Mouse (Mus musculus) forelimb bud, embryonic 11.5 days (tissue): ENCODE data around the gene Dtymk.
"Not testable (repeated sequence)": the region's sequence is repeated elsewhere in the genome, so short reads cannot be mapped to it uniquely, and the experiment has no call there.

Source experiments
- DNase-seq: peaks from one replicate; pipeline ENCODE4 v3.0.0-alpha.2; 2012; ENCODE audit warnings: low read depth, low spot score

Gene Dtymk

DNA sequence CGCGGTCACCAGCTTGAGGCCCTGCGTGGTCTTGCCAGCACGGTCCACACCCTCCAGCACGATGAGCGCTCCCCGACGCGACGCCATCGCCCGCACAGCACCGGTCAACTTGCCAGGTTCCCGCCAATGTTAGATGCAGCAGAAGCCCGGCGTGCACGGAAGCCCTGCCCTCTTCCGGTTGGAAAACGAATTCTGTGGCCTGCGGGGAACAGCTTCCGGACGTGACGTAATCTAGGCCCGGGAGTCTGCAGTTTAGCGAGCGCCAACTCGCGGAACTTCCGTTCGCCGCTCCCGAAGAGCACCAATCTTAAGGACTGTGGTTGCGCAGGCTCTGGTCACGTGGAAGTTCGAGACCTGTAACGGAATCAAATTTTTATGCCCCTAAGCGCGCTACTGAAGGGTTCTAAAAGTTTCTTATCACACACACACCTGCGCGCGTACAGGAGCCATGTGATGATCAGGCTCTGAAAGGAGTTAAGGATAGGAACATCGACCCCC is at the start of gene Dtymk:
Dtymk (minus strand) TSS at position 194 of the 498 bp plus-strand sequence.
- peak; percentile 96 for DNase-seq

DNA sequence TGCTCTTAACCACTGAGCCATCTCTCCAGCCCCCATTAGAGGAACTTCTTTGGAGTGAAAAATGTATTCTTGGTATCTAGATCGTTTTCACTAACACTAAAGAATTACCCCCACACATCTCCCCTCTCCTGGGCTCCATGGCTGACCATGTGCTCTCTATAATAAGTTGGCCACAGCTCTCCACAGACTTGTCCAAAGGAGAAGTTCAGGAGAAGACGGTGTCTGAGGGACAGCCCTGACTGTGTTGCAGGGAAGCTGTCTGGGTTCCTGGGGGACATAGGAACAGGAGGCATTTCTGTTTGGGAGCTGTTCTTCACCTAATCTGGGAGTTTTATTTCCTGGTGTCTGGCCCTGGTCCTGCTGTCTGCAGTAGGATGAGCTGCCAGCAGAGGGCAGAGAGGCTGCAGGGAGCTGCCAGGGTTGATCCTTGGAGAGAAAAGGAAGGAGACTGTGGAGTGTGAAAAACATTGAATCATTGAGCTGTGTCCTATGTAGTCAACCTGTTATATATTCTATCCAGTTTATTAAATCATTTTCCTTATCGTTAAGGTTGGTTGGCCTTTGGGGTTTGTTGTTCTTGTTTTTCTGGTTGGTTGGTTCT is 44.1 kb upstream of the Dtymk start:
- DNase-seq, result not testable (repeated sequence)

DNA sequence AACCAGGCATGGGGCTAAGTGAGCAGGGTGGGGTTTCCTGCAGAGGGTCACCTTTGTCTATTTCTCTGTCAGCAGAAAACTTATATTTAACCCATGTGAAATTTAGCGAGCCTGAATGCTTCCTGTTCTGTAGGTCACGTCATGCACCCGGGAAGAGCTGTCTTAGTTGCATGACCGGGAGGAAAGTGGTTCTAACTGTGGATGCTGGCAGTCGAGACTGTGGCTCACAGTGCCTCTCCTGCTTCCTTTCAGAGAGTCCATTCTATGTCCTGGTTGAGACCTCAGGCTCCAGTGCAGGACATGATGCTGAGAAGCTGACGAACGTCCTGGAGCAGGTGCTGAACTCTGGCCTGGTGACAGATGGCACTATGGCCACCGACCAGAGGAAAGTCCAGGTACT is 36.8 kb upstream of the Dtymk start:
- not testable (repeated sequence) for DNase-seq

DNA sequence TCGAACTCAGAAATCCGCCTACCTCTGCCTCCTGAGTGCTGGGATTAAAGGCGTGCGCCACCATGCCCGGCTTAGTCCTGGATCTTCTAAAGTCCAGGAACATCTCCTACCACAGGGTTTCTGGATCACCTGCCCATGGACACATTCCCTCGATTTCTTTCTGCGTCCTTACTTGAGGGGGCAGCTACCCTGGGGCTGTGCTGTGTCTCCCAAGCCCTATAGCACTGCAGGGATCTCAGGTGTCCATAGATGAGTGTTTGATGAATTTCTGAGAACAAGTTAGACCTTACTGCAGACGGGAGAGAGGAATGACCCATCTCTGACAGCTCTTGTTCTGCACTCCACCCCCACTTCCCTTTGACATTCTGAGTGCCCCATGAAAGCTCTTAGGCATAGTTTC is 35.6 kb upstream of the Dtymk start:
- DNase-seq, result no peak

DNA sequence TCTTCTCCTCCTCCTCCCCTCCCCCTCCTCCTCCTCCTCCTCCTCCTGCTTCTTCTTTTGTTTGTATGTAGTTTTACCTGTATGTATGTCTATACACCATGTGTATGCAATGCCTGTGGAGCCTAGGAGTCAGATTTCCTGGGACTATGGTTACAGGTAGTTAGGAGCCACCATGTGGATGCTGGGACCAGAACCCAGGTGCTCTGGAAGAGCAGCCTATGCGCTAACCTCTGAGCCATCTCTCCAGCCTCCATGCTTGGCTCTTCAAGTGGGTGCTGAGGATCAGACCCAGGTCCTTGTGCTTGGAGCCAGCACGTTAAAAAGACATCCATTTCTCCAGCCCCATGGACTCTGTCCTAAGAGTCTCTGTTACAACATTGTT is 34.8 kb upstream of the Dtymk start:
- no peak for DNase-seq

DNA sequence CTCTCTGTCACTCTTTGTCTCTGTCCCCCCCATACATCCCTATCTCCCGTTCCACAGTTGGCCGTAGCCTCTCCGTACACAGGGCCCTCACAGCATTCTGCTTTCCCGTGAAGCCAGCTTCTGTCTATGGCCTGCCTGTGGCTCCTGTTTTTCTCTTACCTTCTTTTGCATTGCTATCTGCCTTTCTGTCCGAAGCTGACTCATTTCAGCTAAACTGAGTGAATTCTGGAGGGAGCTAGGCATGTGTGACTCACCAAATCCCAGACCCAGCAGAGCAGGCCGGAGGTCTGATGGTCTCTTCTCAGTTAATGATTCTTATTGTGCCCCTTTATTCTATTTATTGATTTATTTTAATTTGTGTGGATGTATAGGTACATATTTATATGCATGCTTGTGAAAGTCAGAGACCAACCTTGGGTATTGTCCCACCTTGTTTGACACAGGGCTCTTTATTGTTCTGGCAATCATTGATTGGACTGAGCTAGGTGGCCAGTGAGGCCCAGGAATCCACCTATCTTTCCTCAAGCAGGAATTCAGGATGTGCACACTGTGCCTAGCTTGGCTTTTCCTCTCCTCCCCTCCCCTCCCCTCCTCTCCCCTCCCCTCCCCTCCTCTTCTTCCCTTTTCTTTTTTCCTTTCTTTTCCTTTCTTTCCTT is 34.3 kb upstream of the Dtymk start:
- no peak for DNase-seq

DNA sequence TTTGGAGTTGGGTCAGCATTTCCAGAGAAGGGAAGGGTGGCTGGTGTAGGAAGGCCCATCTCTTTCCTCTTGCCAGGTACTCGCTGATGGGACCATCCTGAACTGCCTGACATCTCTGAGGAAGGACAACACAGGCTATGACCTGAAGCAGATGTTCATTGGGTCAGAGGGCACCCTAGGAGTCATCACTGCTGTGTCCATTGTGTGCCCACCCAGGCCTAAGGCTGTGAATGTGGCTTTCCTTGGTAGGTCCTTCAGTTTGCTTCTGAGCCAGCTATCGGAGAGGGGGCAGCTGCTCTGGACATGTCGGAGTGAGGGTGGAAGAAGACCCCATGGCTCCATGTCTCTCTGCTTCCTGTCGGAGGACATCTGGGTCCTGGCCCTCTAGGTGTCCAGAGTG is 33.5 kb upstream of the Dtymk start:
- DNase-seq, result no peak

DNA sequence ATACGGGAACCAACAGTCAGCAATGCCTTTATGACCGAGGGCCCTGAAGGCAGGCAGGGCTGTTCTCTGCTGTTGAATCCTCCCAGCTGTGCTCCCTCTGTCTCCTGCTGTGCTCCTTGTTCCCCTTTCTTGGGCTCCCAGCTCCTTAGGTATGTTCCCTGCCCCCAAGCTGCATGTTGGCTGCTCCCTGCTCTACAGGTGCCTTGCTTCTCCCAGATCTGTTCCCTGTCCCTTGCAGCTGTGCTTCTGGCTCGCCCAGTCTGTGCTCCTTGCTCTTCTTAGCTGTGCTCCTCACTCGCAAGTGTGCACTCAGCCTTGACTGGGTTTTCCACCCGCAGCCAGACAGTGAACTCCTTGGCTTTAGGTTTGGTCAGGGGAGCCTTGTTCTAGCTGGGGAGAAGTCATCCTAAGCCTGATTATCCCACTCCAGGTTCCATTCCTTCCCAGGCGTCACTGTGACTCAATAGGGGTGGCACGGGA is 33.0 kb upstream of the Dtymk start:
- DNase-seq, result no peak

DNA sequence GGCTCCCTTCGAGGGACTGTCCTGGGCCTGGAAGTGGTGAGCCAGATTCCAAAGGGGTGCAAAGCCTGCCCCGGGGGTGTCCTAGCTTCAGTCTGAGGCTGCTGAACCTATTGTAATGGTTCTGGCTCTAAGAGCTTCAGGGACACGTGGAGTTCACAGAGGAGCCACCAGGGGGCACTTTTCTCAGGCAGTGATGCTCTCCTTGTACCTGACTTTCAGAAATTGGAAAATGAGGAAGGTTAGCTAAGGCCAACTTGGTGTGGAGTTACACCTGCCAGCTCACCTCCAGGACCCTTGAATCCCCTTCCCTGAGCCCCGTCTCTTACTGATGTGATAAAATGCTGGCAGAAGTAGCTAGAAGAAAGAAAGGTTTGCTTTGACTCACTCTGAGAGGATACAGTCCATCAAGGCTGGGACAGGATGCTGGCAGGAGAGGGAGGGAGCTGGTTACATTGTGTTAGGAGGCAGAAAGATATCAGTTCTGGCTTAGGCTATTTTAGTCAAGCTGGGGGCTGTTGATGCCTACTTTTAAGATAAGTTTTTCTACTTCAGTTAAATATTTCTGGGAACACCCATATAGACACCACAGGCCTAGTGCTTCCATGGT is 31.1 kb upstream of the Dtymk start:
- not testable (repeated sequence) for DNase-seq

DNA sequence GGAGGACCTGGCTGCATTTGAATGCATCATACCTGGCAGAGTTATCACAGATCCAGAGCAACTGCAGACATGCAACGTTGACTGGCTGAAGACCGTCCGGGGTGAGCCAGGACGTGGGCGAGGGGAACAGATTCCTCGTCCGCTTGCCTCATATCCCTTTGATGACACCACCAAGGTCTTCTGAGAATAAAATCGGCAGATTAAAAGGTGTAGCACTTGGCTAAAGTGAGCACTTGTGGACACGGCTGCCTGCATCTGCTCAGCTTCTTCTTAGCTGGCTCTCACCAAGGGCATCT is 24.8 kb upstream of the Dtymk start:
- no peak for DNase-seq

DNA sequence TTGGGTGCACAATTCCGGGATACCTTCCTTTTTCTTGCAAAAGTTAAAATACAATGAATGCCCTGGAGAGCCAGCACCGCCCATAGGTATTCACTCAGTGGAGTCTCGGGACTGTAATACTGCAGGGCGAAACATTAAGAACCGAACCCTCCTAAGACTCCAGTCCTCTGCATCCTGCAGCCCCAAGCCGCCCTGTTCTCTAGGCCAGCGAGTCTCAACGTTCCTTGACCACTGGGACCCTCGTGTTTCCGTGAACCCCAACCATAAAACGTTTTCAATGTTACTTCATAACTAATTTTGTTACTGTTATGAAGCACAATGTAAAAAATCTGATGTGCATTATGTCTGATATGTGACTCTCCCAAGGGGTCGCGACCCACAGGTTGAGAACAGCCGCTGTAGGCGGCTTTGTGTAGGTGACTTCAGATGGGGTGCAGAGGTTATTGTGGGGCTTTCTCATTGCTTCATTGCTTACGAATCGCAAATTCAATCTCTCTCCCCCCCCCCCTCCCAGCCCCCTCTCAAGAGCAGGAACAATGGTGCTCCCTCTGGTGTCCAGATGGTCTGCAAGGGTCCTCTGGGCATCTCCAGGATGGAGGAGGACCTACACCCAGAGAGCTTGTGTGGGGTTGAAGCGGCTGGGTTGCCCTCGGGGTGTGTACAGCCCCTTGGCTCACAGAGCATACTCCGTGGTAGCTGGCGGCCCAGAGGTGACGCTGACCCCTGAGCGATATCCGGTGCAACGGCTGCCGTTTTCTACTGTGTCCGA is 24.2 kb upstream of the Dtymk start:
- no peak for DNase-seq

DNA sequence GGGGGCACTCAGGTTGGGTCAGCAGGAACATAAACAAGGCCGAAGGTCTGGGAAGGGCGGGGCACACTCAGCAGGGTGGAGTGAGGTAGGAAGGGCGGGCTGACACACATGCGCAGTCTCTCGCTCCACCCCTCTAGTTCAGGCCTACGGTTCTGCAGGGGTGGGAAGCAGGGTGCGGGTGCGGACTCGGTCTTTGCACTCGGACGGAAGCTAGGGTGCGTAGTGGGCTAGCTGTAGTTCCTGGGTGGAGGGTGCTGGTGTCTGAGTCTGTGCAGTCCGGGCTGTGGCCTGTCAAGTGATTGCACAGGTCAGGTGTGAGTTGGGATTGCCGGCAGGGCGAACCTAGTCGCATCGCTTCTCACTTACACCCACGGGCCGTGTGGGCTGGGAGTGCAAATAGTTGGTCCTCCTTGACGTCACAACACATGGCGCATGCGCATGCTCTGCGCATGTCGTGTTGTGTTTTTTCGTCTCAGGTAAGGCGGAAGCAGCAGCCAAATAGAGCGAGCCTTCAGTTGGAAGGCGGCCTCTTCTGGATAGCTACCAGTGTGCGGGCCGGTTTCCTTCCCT is 23.5 kb upstream of the Dtymk start:
- peak; percentile 99 for DNase-seq

DNA sequence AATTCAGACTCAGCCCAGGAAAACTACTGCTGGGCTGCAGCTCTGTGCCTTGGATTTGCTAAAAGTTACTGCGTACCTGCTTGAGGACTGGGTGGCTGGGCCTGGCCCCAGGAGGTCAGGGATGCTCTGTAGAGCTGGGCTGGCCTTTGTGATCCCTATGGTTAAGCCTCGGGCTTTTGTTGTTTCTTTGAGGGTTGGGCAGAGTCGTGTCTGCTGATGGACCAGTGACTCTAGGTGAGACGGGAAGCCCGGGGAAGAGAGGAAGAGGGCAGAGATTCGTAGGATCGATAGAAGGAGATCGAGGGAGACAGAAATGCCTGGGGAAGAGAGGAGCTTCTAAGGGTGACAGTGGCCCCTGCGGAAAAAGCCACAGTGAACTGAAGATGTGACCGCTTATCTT is 22.9 kb upstream of the Dtymk start, which contains the start of gene D2hgdh:
D2hgdh (plus strand) TSS at position 301 of the 400 bp plus-strand sequence.
- DNase-seq, result no peak

DNA sequence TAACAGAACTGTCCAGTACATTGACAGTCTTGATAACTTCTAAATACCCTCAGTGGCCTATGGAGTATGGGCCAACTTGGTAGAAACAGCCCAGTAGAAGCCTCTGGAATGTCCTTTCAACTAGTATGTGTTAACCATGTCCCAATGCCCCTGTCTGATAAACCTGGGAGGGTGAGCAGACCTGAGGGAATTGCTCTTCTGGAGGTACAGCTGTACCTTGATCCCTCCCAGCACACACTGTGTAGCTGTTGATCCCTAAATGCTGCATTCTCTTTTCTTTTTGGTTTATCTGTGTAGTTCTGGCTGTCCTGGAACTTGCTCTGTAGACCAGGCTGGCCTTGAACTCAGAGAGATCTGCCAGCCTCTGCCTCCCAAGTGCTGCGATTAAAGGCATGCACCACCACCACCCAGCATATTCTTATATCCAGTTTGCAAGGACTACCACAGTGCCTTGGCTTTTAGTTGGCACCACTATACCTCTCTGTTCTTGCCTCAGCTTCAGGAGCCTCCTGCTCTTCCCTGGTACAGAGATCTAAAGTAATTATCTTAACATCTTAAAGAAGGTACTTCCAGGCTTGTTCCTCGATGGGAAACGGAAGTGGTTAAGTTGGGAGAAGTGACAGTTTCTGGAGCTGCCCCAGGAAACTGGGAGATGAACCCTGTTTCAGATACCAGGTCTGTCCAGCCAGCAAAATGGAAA is 22.2 kb upstream of the Dtymk start:
- no peak for DNase-seq

DNA sequence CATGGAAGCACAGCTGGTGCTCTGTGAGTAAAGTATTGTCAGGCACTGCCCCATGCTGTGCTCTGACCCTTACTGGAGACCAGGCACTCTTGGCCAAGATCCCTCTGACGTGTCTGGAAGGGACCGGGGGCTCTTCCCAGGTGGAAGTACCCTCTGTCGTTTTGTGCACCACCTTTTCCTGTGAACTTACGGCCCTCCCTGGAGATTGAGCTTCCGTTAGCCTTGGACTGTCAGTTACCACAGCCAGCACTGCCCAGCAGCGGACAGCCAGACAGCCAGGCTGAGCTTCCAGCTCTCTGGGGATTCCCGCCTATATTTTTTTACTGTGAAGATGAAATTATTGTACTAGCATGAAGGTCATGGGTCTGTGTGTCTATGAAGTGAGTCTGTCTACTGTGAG is 17.0 kb upstream of the Dtymk start:
- no peak for DNase-seq

DNA sequence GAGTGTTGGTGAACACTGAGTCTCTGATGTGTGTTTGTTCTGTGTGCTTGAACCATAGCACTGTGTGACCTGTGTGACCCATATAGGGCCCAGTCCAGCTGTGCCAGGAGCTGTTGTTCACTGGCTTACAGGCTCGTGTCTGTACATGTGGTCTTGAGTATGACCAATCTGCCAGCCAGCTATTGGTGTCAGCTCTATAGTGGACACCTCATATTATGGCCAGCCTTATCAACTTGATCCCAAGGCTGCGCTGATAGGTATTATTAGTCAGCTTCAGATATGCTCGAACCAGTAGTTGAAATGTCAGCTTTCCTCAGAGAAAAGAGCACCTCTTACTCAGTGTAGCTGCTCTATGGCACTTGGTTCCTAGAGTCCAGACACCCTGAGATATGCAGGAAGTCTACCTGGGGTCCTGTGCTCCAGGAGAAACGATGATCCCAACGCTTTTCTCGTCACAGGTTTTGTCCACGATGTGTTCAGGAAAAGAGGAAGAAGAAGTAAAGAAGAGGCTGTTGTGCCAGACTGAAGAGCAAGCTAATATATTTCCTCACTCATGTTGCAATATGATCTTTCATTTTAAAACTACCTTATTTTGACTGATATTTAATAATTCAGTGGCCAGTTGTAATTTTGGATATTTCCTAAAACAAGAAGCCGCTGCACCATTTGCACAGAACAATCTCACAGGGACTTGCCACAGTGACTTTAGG is 16.2 kb upstream of the Dtymk start:
- no peak for DNase-seq

DNA sequence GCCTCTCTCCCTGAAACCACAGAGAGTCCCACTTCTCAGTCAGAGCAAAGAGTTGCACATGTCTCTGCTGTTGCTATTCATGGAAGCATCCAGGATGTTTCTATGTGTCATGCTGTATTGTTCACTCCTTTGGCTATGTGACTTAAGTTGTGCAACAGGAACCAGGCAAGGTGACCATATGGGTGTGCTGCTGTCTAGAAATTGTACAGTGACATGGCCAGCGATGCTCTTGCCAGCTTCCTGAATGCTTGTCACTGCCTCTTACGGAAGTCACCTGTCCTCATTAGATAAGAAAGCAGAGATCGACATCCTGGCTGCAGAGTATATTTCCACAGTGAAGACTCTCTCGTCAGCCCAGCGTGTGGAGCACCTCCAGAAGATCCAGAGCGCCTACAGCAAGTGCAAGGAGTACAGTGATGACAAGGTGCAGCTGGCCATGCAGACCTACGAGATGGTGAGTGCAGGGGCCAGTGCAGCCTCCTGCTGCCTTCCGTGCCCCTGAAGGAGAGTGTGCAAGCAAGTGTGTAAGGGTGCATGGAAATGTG is 9.8 kb upstream of the Dtymk start:
- no peak for DNase-seq

DNA sequence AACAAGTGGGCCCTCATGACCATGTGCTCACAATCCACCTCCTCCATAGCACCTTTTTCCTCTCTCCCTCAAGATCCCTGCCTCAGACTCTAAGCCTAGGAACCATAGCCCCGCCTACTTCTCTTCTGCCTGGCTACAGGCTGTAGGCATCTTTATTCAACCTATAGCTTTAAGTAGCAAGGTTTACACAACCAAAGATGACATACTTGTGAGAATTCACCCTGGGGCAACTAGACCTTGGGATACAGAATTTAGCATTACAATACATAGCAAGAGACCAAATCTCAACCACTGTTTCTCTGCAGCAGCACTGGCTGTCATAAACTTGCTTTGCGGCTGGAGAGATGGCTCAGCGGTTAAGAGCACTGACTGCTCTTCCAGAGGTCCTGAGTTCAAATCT is 8.3 kb upstream of the Dtymk start:
- DNase-seq, result no peak

DNA sequence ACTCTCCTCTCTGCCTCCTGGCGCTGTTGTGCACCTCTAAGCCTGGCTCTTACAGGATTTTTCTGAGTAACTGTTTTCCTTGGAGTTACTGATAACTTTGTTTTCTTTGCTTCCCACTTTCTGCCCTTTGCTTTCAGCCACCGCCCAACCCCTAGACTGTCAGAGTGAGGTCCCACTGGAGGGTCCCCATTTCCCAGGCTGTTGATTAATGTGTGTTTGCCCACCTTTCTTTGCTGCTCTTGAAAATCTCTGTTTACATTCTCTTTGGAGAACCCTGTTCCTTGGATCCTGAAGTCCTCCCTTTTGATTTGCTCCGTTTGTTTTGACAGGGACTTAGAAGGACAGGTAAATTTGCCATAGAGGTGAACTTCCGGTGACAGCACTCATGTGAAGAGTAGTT is 7.1 kb upstream of the Dtymk start:
- DNase-seq, result no peak

DNA sequence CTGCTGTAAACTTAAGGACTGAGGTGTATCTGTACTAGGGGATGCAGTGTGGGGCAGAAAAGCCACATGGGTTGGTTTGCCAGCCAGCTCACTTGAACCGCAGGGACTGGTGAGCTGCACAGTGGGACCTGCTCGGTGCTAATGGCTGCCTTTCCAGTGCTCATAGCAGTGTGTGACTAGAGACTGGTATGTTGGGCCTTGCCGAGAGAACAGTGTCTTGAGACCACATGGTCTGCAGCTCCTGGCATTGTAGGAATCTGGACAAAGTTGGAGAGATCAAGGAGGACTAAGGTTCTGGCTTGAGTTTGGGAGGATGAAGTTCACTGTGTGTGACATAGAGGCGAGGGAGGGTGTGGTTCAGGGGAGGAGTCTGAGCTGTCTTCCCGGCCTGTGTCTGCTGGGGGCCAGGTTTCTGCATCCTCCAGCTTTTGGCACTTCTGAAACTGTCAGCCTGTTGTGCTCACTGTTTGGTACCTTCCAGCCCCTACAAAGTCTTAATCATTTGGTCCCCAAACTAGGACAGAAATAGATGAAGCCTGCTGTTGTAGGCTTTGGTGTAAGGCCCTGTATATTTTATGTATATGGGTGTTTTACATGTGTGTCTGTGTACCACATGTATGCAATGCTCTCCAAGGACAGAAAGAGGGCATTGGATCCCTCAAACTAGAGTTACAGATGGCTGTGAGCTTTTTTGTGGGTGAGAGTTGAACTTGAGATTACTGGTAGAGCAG is 3.7 kb upstream of the Dtymk start:
- no peak for DNase-seq
